Mouse (Mus musculus) heart, postnatal 0 days (tissue): ENCODE data around the gene Wfdc3.

Experiments
- CTCF ChIP-seq: IDR thresholded peaks from 2 replicates; pipeline ENCODE4 v1.5.1; 2016; ENCODE audit warnings: antibody characterized with exemption, control low read depth, low read depth
- EP300 ChIP-seq: IDR thresholded peaks from 2 replicates; pipeline ENCODE4 v1.6.1; 2016; ENCODE audit warnings: antibody characterized with exemption, low read depth

DNA sequence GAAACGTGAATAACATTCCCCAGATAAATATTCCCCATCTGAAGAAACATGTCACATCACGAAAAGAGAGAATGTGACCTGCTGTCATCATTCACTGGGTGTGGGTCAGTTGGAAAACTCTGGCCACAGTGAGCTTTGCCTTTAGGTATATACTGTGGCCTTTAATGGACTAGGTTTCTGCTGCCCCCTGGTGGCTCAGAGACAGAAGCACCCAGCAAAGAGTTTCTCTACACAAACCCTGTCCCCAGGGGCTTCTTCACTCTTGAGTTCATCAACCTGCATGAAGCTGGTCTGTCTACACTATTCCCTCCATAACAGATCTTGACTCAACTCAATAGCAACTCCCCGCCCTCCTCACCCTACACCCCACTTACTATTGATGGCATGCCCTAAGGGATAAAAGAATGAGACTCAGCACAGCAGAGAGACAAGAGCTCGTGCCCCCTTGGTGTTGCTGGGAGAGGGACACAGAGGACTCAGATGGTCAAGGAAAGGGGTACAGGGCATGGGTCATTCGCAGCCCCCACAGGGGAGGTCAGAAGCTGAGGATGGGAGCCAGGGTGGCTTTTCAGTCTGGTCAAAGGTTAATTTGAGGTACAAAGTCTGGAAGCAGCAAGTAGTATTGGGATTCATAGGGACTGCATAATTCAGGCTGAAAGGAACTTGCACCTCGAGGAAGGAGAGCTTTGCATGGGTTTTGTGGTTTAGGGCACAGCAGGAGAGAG is 19.7 kb downstream of the Wfdc3 start:
- no peak for TF ChIP-seq EP300
- TF ChIP-seq CTCF = peak; percentile 79
